Mouse (Mus musculus): Measurements from ENCODE around the gene Mcur1. TPM values are rescaled to one million over a fixed set of nuclear protein-coding genes. Genes with fewer than 3 reads are reported as not detected.

Mcur1 gene
- polyA plus RNA-seq, 1 experiment from 2014 or later = 11.2 TPM

DNA sequence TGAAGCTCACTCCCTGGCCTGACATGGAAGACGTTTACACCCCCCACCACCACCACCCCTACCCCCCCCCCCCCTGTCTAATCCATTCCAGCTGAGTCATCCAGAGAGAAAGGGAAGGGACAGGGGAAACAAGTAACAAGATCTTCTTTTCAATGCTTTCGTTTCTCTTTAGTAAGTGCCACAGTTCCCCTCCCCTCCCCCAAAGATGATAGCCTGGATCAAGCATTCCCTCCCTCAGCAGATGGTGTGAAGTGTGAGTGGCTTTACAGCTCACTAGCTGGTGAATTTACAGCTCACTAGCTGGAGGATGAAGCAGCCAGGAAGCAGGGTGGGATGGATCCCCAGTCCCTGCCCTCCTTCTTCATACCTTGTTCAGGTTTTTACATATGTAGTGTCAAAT is 63.3 kb downstream of the Mcur1 start:
- ATAC-seq (replicated peaks; ENCODE audit: low FRiP score, low TSS enrichment, low read depth) (no peak), DNase-seq (ENCODE audit: low spot score) (no peak)
- WGBS = 12% methylated on average over 2 of the region's 2 CpGs
- H3K36me3 ChIP-seq (ENCODE audit: control insufficient read depth, insufficient read depth, low read length) = no peaks in the 10 kb centered on the region
- no peak overlapping the region for H3K9ac ChIP-seq (ENCODE audit: low read length)
- H3K4me1 ChIP-seq (replicated peaks; ENCODE audit: control insufficient read depth, insufficient read depth, low read length) = no peaks in the 10 kb centered on the region
- H3K9me3 ChIP-seq (ENCODE audit: control insufficient read depth, low read length) = no peaks in the 10 kb centered on the region
- H3K27ac ChIP-seq (ENCODE audit: low read depth) = no peak overlapping the region
- H3K4me2 ChIP-seq (ENCODE audit: low read length) = no peak overlapping the region
- H3K27me3 ChIP-seq (replicated peaks; ENCODE audit: control insufficient read depth, insufficient read depth, low read length) = no peaks in the 10 kb centered on the region
- no peak overlapping the region for H3K4me3 ChIP-seq (ENCODE audit: low read depth, low read length)

DNA sequence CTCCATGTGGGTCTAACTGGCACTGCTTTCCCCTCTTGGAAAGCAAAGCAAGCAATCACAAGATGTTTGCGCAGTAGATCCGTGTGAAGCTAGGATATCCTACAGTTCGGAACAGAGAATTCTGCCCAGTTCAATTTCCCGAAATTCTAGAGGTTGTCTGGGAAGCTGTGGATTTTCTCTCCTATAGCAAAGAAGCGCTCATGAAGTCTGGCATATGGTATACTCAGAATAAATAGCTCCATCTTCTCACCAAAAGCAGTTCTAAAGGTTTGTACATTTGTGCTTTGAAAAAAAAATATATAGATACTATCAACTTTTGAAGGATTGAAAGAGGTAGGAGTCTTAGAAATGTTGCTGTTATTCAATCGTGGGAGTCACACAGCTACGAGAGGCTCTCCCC is 64.3 kb downstream of the Mcur1 start:
- H3K4me2 ChIP-seq (ENCODE audit: low read length) = no peak overlapping the region
- no peak overlapping the region for H3K4me3 ChIP-seq (ENCODE audit: low read depth, low read length)
- 0 out of 2 replicates have a peak, but pooled peaks cover 2% of the 10 kb centered on the region for H3K9me3 ChIP-seq (ENCODE audit: control insufficient read depth, low read length)
- H3K36me3 ChIP-seq (ENCODE audit: control insufficient read depth, insufficient read depth, low read length) = no peaks in the 10 kb centered on the region
- no peaks in the 10 kb centered on the region for H3K4me1 ChIP-seq (replicated peaks; ENCODE audit: control insufficient read depth, insufficient read depth, low read length)
- H3K27me3 ChIP-seq (replicated peaks; ENCODE audit: control insufficient read depth, insufficient read depth, low read length) = no peaks in the 10 kb centered on the region
- ATAC-seq (replicated peaks; ENCODE audit: low FRiP score, low TSS enrichment, low read depth) = no peak
- no peak overlapping the region for H3K9ac ChIP-seq (ENCODE audit: low read length)
- WGBS = 88% methylated on average over 7 of the region's 7 CpGs
- no peak for DNase-seq (ENCODE audit: low spot score)
- no peak overlapping the region for H3K27ac ChIP-seq (ENCODE audit: low read depth)

DNA sequence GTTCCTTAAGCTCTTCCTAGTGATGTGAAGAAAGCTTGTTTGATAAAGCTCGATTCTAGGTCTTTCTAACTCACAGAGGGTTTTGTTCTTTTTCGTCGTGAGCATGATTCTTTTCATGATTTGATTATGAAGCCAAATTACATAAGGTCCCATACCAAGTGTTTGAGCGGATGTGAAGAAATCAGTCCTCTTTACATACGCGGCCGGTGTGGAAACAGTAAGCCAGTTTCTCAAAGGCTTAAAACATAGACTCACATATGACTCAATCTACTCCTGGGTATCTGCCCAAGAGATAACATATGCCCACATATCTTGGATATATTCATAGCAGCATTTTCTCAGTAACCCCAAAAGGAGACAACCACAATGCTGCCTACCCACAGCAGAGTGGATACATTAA is 66.3 kb downstream of the Mcur1 start:
- H3K27me3 ChIP-seq (replicated peaks; ENCODE audit: control insufficient read depth, insufficient read depth, low read length) = no peaks in the 10 kb centered on the region
- no peak overlapping the region for H3K27ac ChIP-seq (ENCODE audit: low read depth)

GRCm38 (mm10) chr13:43493058-43493481 is 66.9 kb downstream of the Mcur1 start:
- DNase-seq (ENCODE audit: low spot score) (no peak), ATAC-seq (replicated peaks; ENCODE audit: low FRiP score, low TSS enrichment, low read depth) (no peak)
- Histone ChIP-seq H3K4me3 (ENCODE audit: low read depth, low read length) (no peak overlapping the region), H3K27me3 (replicated peaks; ENCODE audit: control insufficient read depth, insufficient read depth, low read length) (no peaks in the 10 kb centered on the region), H3K4me2 (ENCODE audit: low read length) (no peak overlapping the region), H3K9me3 (ENCODE audit: control insufficient read depth, low read length) (0 out of 2 replicates have a peak, but pooled peaks cover 3% of the 10 kb centered on the region), H3K9ac (ENCODE audit: low read length) (no peak overlapping the region), H3K36me3 (ENCODE audit: control insufficient read depth, insufficient read depth, low read length) (no peaks in the 10 kb centered on the region), H3K4me1 (replicated peaks; ENCODE audit: control insufficient read depth, insufficient read depth, low read length) (no peaks in the 10 kb centered on the region; the same call in 1 of the 2 replicates), H3K27ac (ENCODE audit: low read depth) (no peak overlapping the region)
- 72% methylated on average over 11 of the region's 11 CpGs for WGBS

More for the DNA sequence above, 66.3 kb downstream of the Mcur1 start:
- Histone ChIP-seq H3K36me3 (ENCODE audit: control insufficient read depth, insufficient read depth, low read length) (no peaks in the 10 kb centered on the region), H3K4me1 (replicated peaks; ENCODE audit: control insufficient read depth, insufficient read depth, low read length) (no peaks in the 10 kb centered on the region; the same call in 1 of the 2 replicates), H3K4me2 (ENCODE audit: low read length) (no peak overlapping the region), H3K4me3 (ENCODE audit: low read depth, low read length) (no peak overlapping the region), H3K9ac (ENCODE audit: low read length) (no peak overlapping the region), H3K9me3 (ENCODE audit: control insufficient read depth, low read length) (0 out of 2 replicates have a peak, but pooled peaks cover 3% of the 10 kb centered on the region)
- 87% methylated on average over 7 of the region's 7 CpGs for WGBS
- DNase-seq (ENCODE audit: low spot score) (no peak), ATAC-seq (replicated peaks; ENCODE audit: low FRiP score, low TSS enrichment, low read depth) (no peak)

Other genes with a start within 250 kb of the Mcur1 start
- 16.8 and 20.7 TPM in 2 replicates for gene Sirt5, start 194.7 kb downstream of the Mcur1 start, polyA plus RNA-seq (2014; fragmentation: Nextera tagmentation; extraction: Ambion mirVana)
- 136 and 146 TPM in 2 replicates for gene Nol7, start 161.8 kb downstream of the Mcur1 start, polyA plus RNA-seq (2014; fragmentation: Nextera tagmentation; extraction: Ambion mirVana)
- gene Ranbp9, start 78.9 kb downstream of the Mcur1 start, polyA plus RNA-seq (2014; fragmentation: Nextera tagmentation; extraction: Ambion mirVana) = 11.0 and 11.1 TPM in 2 replicates
- 1.5 and 2.2 TPM in 2 replicates for gene Rnf182, start 55.5 kb upstream of the Mcur1 start, polyA plus RNA-seq (2014; fragmentation: Nextera tagmentation; extraction: Ambion mirVana)
- gene Cd83, start 224.6 kb upstream of the Mcur1 start, polyA plus RNA-seq (2014; fragmentation: Nextera tagmentation; extraction: Ambion mirVana) = 9.4 and 11.6 TPM in 2 replicates